In the genomic region with DNA sequence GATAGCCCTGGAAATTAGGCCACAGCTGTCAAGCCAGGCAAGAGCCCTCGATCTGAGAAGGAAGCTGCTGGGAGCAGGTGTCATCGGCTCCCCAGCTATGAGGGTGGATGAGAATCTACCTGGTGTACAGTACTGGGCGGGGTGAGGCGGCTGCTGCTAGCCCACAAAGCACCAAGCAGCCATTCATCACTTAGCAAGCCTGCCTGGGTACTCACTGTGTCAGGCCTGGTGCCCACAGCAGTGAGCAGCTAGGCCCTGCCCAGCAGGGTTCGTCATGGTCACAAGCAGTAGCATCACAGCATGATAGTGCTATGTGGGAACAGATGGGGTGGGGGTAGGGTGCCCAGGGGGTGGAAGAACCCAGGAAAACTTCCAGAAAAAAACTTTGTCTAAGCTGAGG, we compare ENCODE assay signal across 10 mouse cellular contexts. TPM values are rescaled to one million over a fixed set of nuclear protein-coding genes. Genes with fewer than 3 reads are reported as not detected.
DNase-seq lines count a peak whose midpoint lies in the region; ATAC-seq lines count a peak whose summit lies in the region.
"Had no signal": no experiment of that assay in that cellular context is flagged by ENCODE, and none has a peak within 500 bp of the region (broad histone marks: within the 10 kb centered on the region; RNA-seq: fewer than 3 reads in every experiment).

No protein-coding gene starts in this region.

- no peak for DNase-seq in hindbrain, embryonic 11.5 days (ENCODE audit: low spot score)
- DNase-seq in midbrain, embryonic 10.5 days (ENCODE audit: low spot score), result no peak
- DNase-seq in cerebellum, postnatal 14 days, result peak; percentile 49 to 57
- DNase-seq in spleen, postnatal 10 days (ENCODE audit: low spot score in 2 of 2), result no peak
- no peak for DNase-seq in gastrocnemius, postnatal 25 days
- DNase-seq: gastrocnemius, postnatal 14 days had no signal

- no peak overlapping the region for H3K4me2 ChIP-seq in hindbrain, embryonic 13.5 days
- H3K4me2 ChIP-seq in hindbrain, embryonic 11.5 days (replicated peaks; ENCODE audit: low read depth, low read length), result no peak overlapping the region
- no peak overlapping the region for H3K4me2 ChIP-seq in midbrain, embryonic 15.5 days
- no peak overlapping the region for H3K4me2 ChIP-seq in neural tube, embryonic 14.5 days (ENCODE audit: low read depth, low read length)

- no peak for ATAC-seq in hindbrain, embryonic 13.5 days (ENCODE audit: low FRiP score)
- no peak for ATAC-seq in hindbrain, embryonic 11.5 days (ENCODE audit: low FRiP score)
- ATAC-seq in midbrain, embryonic 15.5 days (replicated peaks), result no peak
- ATAC-seq in neural tube, embryonic 14.5 days (ENCODE audit: low read depth), result no peak

- peaks cover 24% of the 10 kb centered on the region for H3K4me1 ChIP-seq in hindbrain, embryonic 13.5 days (replicated peaks)
- H3K4me1 ChIP-seq in hindbrain, embryonic 11.5 days (replicated peaks; ENCODE audit: control insufficient read depth, insufficient read depth, low read length), result peaks cover 2% of the 10 kb centered on the region; the same call in 1 of the 2 replicates
- peaks cover 12% of the 10 kb centered on the region for H3K4me1 ChIP-seq in midbrain, embryonic 15.5 days
- H3K4me1 ChIP-seq in midbrain, embryonic 10.5 days, result peaks cover 10% of the 10 kb centered on the region; the same call in 1 of the 2 replicates
- H3K4me1 ChIP-seq in neural tube, embryonic 14.5 days (ENCODE audit: control insufficient read depth, insufficient read depth, low read length), result peaks cover 8% of the 10 kb centered on the region; the same call in 1 of the 2 replicates

- WGBS in hindbrain, embryonic 13.5 days, result 84% methylated on average over 5 of the region's 5 CpGs
- WGBS in hindbrain, embryonic 11.5 days, result 86% methylated on average over 5 of the region's 5 CpGs
- 83% methylated on average over 5 of the region's 5 CpGs for WGBS in midbrain, embryonic 15.5 days
- WGBS in midbrain, embryonic 10.5 days, result 86% methylated on average over 5 of the region's 5 CpGs
- 74% methylated on average over 5 of the region's 5 CpGs for WGBS in neural tube, embryonic 14.5 days

- H3K9me3 ChIP-seq in hindbrain, embryonic 13.5 days, result no peaks in the 10 kb centered on the region
- no peaks in the 10 kb centered on the region for H3K9me3 ChIP-seq in hindbrain, embryonic 11.5 days (ENCODE audit: control insufficient read depth, low read length)
- no peaks in the 10 kb centered on the region for H3K9me3 ChIP-seq in midbrain, embryonic 15.5 days
- H3K9me3 ChIP-seq in midbrain, embryonic 10.5 days (replicated peaks), result no peaks in the 10 kb centered on the region
- H3K9me3 ChIP-seq in neural tube, embryonic 14.5 days (ENCODE audit: control insufficient read depth, low read length), result no peaks in the 10 kb centered on the region

- H3K9ac ChIP-seq in hindbrain, embryonic 13.5 days, result peak overlapping the region; percentile 43; the same call in 1 of the 2 replicates
- no peak overlapping the region for H3K9ac ChIP-seq in hindbrain, embryonic 11.5 days (ENCODE audit: low read depth, low read length)
- no peak overlapping the region for H3K9ac ChIP-seq in midbrain, embryonic 15.5 days
- H3K9ac ChIP-seq in neural tube, embryonic 14.5 days (replicated peaks; ENCODE audit: low read depth, low read length), result no peak overlapping the region

- H3K27ac ChIP-seq in hindbrain, embryonic 13.5 days, result peak overlapping the region; percentile 65
- H3K27ac ChIP-seq in hindbrain, embryonic 11.5 days (ENCODE audit: low read depth, low read length), result no peak overlapping the region
- H3K27ac ChIP-seq in midbrain, embryonic 15.5 days, result peak overlapping the region; percentile 37
- H3K27ac ChIP-seq in midbrain, embryonic 10.5 days (replicated peaks), result no peak overlapping the region
- peak overlapping the region; percentile 36; the same call in 1 of the 2 replicates for H3K27ac ChIP-seq in neural tube, embryonic 14.5 days (ENCODE audit: low read depth, low read length)

- H3K27me3 ChIP-seq in hindbrain, embryonic 13.5 days, result no peaks in the 10 kb centered on the region
- no peaks in the 10 kb centered on the region for H3K27me3 ChIP-seq in hindbrain, embryonic 11.5 days (ENCODE audit: control insufficient read depth, insufficient read depth, low read length)
- no peaks in the 10 kb centered on the region for H3K27me3 ChIP-seq in midbrain, embryonic 15.5 days (replicated peaks)
- H3K27me3 ChIP-seq in midbrain, embryonic 10.5 days (ENCODE audit: low read depth, poor library complexity, severe bottlenecking), result no peaks in the 10 kb centered on the region
- H3K27me3 ChIP-seq in neural tube, embryonic 14.5 days (ENCODE audit: control insufficient read depth, insufficient read depth, low read length), result no peaks in the 10 kb centered on the region

- peaks cover 32% of the 10 kb centered on the region for H3K36me3 ChIP-seq in hindbrain, embryonic 13.5 days
- 0 out of 2 replicates have a peak, but pooled peaks cover 2% of the 10 kb centered on the region for H3K36me3 ChIP-seq in hindbrain, embryonic 11.5 days (ENCODE audit: control insufficient read depth, insufficient read depth, low read length)
- H3K36me3 ChIP-seq in midbrain, embryonic 15.5 days (replicated peaks), result 0 out of 2 replicates have a peak, but pooled peaks cover 2% of the 10 kb centered on the region
- H3K36me3 ChIP-seq in midbrain, embryonic 10.5 days, result peaks cover 43% of the 10 kb centered on the region
- H3K36me3 ChIP-seq in neural tube, embryonic 14.5 days (ENCODE audit: control insufficient read depth, insufficient read depth, low read length), result peaks cover 7% of the 10 kb centered on the region; the same call in 1 of the 2 replicates

- H3K4me3 ChIP-seq in hindbrain, embryonic 13.5 days, result no peak overlapping the region
- no peak overlapping the region for H3K4me3 ChIP-seq in hindbrain, embryonic 11.5 days (ENCODE audit: low read depth, low read length)
- H3K4me3 ChIP-seq in midbrain, embryonic 15.5 days, result no peak overlapping the region
- H3K4me3 ChIP-seq in midbrain, embryonic 10.5 days, result no peak overlapping the region
- H3K4me3 ChIP-seq in neural tube, embryonic 14.5 days (ENCODE audit: low read depth, low read length), result no peak overlapping the region
- H3K4me3 ChIP-seq: erythroblast, embryonic 14.5 days had no signal

RNA-seq across cellular contexts. Expression of a gene that starts 25.8 kb away (rescaled TPM):
- 19.0 and 20.4 TPM in 2 replicates for polyA plus RNA-seq in hindbrain, embryonic 13.5 days (2015; fragmentation: Nextera tagmentation; extraction: Ambion mirVana)
- 10.5 and 10.8 TPM in 2 replicates for polyA plus RNA-seq in hindbrain, embryonic 11.5 days (2014; fragmentation: Nextera tagmentation; extraction: Ambion mirVana)
- 45.7 and 50.0 TPM in 2 replicates for polyA plus RNA-seq in midbrain, embryonic 15.5 days (2015; fragmentation: Nextera tagmentation; extraction: Ambion mirVana)
- polyA plus RNA-seq in midbrain, embryonic 10.5 days (2016; fragmentation: Nextera tagmentation; extraction: Ambion mirVana), result 4.9 and 5.0 TPM in 2 replicates
- polyA plus RNA-seq in neural tube, embryonic 14.5 days (2014; fragmentation: Nextera tagmentation; extraction: Ambion mirVana), result 23.9 and 24.9 TPM in 2 replicates
- total RNA-seq in gastrocnemius, postnatal 25 days (2021), result 10 to 100 TPM; 64.7 to 82.3 TPM

Comparison
In these comparisons a context has a peak if more than half of its experiments do, and no peak if none do; other contexts are left out.
1. H3K27ac ChIP-seq: peak in hindbrain, embryonic 13.5 days (single experiment), midbrain, embryonic 15.5 days (single experiment) and neural tube, embryonic 14.5 days (single experiment); none in hindbrain, embryonic 11.5 days (single experiment) and midbrain, embryonic 10.5 days (single experiment).
2. DNase-seq: peak in cerebellum, postnatal 14 days (2 of 2); none in hindbrain, embryonic 11.5 days (single experiment), midbrain, embryonic 10.5 days (single experiment), spleen, postnatal 10 days (0 of 2) and gastrocnemius, postnatal 25 days (single experiment).